Mouse (Mus musculus) MEL (cell line): ENCODE measurements at regions not wholly inside any gene's neighbourhood (a gene's known extent, or its start where the extent isn't known, plus 50 kb on each side); places are given as distances from the start of the nearest gene placed in this dataset.

Source experiments
- DNase-seq: peaks from one replicate; pipeline ENCODE4 v3.0.0; 2011; ENCODE audit warnings: low read depth, low spot score
- H3K27ac ChIP-seq: 2 replicates; pipeline ENCODE4 v1.5.1; 2012; ENCODE audit warnings: low read depth, mild to moderate bottlenecking, control low read depth, low read length, moderate library complexity; ENCODE audit not compliant: control insufficient read depth
- H3K27me3 ChIP-seq, 2 experiments: fragments of 150-350 bp in 1 of 2; sonication (generic) in 1 of 2; 2 replicates each; pipeline ENCODE4 v1.6.1; 2012; ENCODE audit warnings: low read length in 2 of 2, mild to moderate bottlenecking in 2 of 2, improper control_type of control experiment in 1 of 2, moderate library complexity in 1 of 2; ENCODE audit not compliant: insufficient read depth in 2 of 2, control insufficient read depth in 1 of 2
- H3K36me3 ChIP-seq, 2 experiments: 2 replicates each; pipeline ENCODE4 v1.6.1; 2012 to 2014; ENCODE audit warnings: low read length in 2 of 2, improper control_type of control experiment in 1 of 2, inconsistent platforms in 1 of 2, mild to moderate bottlenecking in 1 of 2; ENCODE audit not compliant: insufficient read depth in 2 of 2, control insufficient read depth in 1 of 2
- H3K4me1 ChIP-seq, 2 experiments: fragments of 150-350 bp in 1 of 2; sonication (generic) in 1 of 2; 2 replicates each; pipeline ENCODE4 v1.6.1; 2012; ENCODE audit warnings: low read length in 2 of 2, improper control_type of control experiment in 1 of 2, mild to moderate bottlenecking in 1 of 2; ENCODE audit not compliant: insufficient read depth in 2 of 2, control insufficient read depth in 1 of 2
- H3K4me3 ChIP-seq, 2 experiments: fragments of 150-350 bp in 1 of 2; sonication (generic) in 1 of 2; 2 replicates each; pipeline ENCODE4 v1.5.1; 2012; ENCODE audit warnings: low read depth in 2 of 2, low read length in 2 of 2, mild to moderate bottlenecking in 2 of 2, moderate library complexity in 2 of 2, control low read depth in 1 of 2, improper control_type of control experiment in 1 of 2; ENCODE audit not compliant: control insufficient read depth in 1 of 2, insufficient read depth in 1 of 2
- H3K79me2 ChIP-seq: 2 replicates; pipeline ENCODE4 v1.6.1; 2012; ENCODE audit warnings: mild to moderate bottlenecking, low read length, moderate library complexity; ENCODE audit not compliant: control insufficient read depth, poor library complexity, insufficient read depth
- H3K9ac ChIP-seq: 2 replicates; pipeline ENCODE4 v1.6.1; 2012; ENCODE audit warnings: low read depth, mild to moderate bottlenecking, control low read depth, low read length, moderate library complexity; ENCODE audit not compliant: control insufficient read depth, poor library complexity, severe bottlenecking
- H3K9me3 ChIP-seq: fragments of 150-350 bp; sonication (generic); replicated peaks from 2 replicates; pipeline ENCODE4 v1.6.1; 2012; ENCODE audit warnings: mild to moderate bottlenecking, low read length, improper control_type of control experiment, moderate library complexity; ENCODE audit not compliant: insufficient read depth
- CHD1 ChIP-seq: IDR thresholded peaks from 2 replicates; pipeline ENCODE4 v1.6.1; 2012; ENCODE audit warnings: low read depth, mild to moderate bottlenecking, inconsistent platforms, low read length, improper control_type of control experiment
- ELF1 ChIP-seq: IDR thresholded peaks from 2 replicates; pipeline ENCODE4 v1.6.1; 2014; ENCODE audit warnings: low read depth, mild to moderate bottlenecking, inconsistent platforms, low read length, improper control_type of control experiment, moderate library complexity
- EP300 ChIP-seq, 2 experiments: IDR thresholded peaks; 2 replicates each; pipeline ENCODE4 v1.6.1; 2011; ENCODE audit warnings: improper control_type of control experiment in 2 of 2, low read length in 2 of 2, low read depth in 1 of 2, mild to moderate bottlenecking in 1 of 2
- ETS1 ChIP-seq: IDR thresholded peaks from 2 replicates; pipeline ENCODE4 v1.6.1; 2012; ENCODE audit warnings: low read depth, mild to moderate bottlenecking, inconsistent platforms, low read length, improper control_type of control experiment, moderate library complexity
- GABPA ChIP-seq: IDR thresholded peaks from 2 replicates; pipeline ENCODE4 v1.6.1; 2012; ENCODE audit warnings: low read depth, mild to moderate bottlenecking, inconsistent platforms, low read length, improper control_type of control experiment, moderate library complexity
- GATA1 ChIP-seq: IDR thresholded peaks from 2 replicates; pipeline ENCODE4 v1.6.1; 2011; ENCODE audit warnings: low read depth, low read length, improper control_type of control experiment
- JUND ChIP-seq: IDR thresholded peaks from 2 replicates; pipeline ENCODE4 v1.6.1; 2011; ENCODE audit warnings: low read depth, mild to moderate bottlenecking, improper control_type of control experiment, low read length
- MAFK ChIP-seq: IDR thresholded peaks from 2 replicates; pipeline ENCODE4 v1.6.1; 2011; ENCODE audit warnings: low read depth, mild to moderate bottlenecking, low read length, improper control_type of control experiment, borderline replicate concordance
- MAZ ChIP-seq: IDR thresholded peaks from 2 replicates; pipeline ENCODE4 v1.6.1; 2012; ENCODE audit warnings: low read depth, mild to moderate bottlenecking, inconsistent platforms, low read length, improper control_type of control experiment
- MEF2A ChIP-seq: IDR thresholded peaks from 2 replicates; pipeline ENCODE4 v1.6.1; 2014; ENCODE audit warnings: low read depth, mild to moderate bottlenecking, inconsistent platforms, low read length, improper control_type of control experiment; ENCODE audit not compliant: poor library complexity, insufficient replicate concordance, severe bottlenecking; ENCODE audit errors: extremely low read depth
- MXI1 ChIP-seq: IDR thresholded peaks from 2 replicates; pipeline ENCODE4 v1.6.1; 2011; ENCODE audit warnings: mild to moderate bottlenecking, low read depth, low read length, improper control_type of control experiment
- MYB ChIP-seq: IDR thresholded peaks from 2 replicates; pipeline ENCODE4 v1.6.1; 2011; ENCODE audit warnings: mild to moderate bottlenecking, low read depth, low read length, improper control_type of control experiment
- MYC ChIP-seq: IDR thresholded peaks from 2 replicates; pipeline ENCODE4 v1.6.1; 2011; ENCODE audit warnings: low read depth, mild to moderate bottlenecking, low read length, improper control_type of control experiment, moderate library complexity
- NELFE ChIP-seq: IDR thresholded peaks from 2 replicates; pipeline ENCODE4 v1.6.1; 2011; ENCODE audit warnings: low read depth, low read length, improper control_type of control experiment
- NRF1 ChIP-seq: IDR thresholded peaks from 2 replicates; pipeline ENCODE4 v1.6.1; 2014; ENCODE audit warnings: low read depth, mild to moderate bottlenecking, inconsistent platforms, low read length, improper control_type of control experiment, moderate library complexity; ENCODE audit not compliant: poor library complexity, insufficient read depth, severe bottlenecking
- POLR2AphosphoS2 ChIP-seq: IDR thresholded peaks from 2 replicates; pipeline ENCODE4 v1.6.1; 2011; ENCODE audit warnings: low read length, improper control_type of control experiment
- RAD21 ChIP-seq: IDR thresholded peaks from 2 replicates; pipeline ENCODE4 v1.6.1; 2011; ENCODE audit warnings: mild to moderate bottlenecking, low read depth, low read length, improper control_type of control experiment
- RCOR1 ChIP-seq: IDR thresholded peaks from 2 replicates; pipeline ENCODE4 v1.6.1; 2012; ENCODE audit warnings: low read depth, mild to moderate bottlenecking, inconsistent platforms, low read length, improper control_type of control experiment
- SIN3A ChIP-seq: IDR thresholded peaks from 2 replicates; pipeline ENCODE4 v1.6.1; 2012; ENCODE audit warnings: low read length, improper control_type of control experiment, inconsistent platforms
- TAL1 ChIP-seq: IDR thresholded peaks from 2 replicates; pipeline ENCODE4 v1.6.1; 2012; ENCODE audit warnings: mild to moderate bottlenecking, inconsistent platforms, low read length, moderate library complexity, mixed read lengths
- TBP ChIP-seq: IDR thresholded peaks from 2 replicates; pipeline ENCODE4 v1.8.0; 2011; ENCODE audit warnings: low read depth, low read length, improper control_type of control experiment
- TCF12 ChIP-seq: IDR thresholded peaks from 2 replicates; pipeline ENCODE4 v1.6.1; 2014; ENCODE audit warnings: low read depth, mild to moderate bottlenecking, inconsistent platforms, low read length, improper control_type of control experiment, moderate library complexity
- USF2 ChIP-seq, 2 experiments: IDR thresholded peaks; 2 replicates each; pipeline ENCODE4 v1.6.1; 2011 to 2012; ENCODE audit warnings: improper control_type of control experiment in 2 of 2, low read length in 2 of 2, borderline replicate concordance in 1 of 2, inconsistent platforms in 1 of 2, low read depth in 1 of 2, mild to moderate bottlenecking in 1 of 2; ENCODE audit not compliant: insufficient read depth in 1 of 2
- ZKSCAN1 ChIP-seq: IDR thresholded peaks from 2 replicates; pipeline ENCODE4 v1.6.1; 2012; ENCODE audit warnings: low read depth, mild to moderate bottlenecking, inconsistent platforms, low read length, improper control_type of control experiment, moderate library complexity
- ZMIZ1 ChIP-seq: IDR thresholded peaks from 2 replicates; pipeline ENCODE4 v1.6.1; 2012; ENCODE audit warnings: low read depth, mild to moderate bottlenecking, inconsistent platforms, low read length, improper control_type of control experiment, moderate library complexity
- ZNF384 ChIP-seq: IDR thresholded peaks from 2 replicates; pipeline ENCODE4 v1.6.1; 2012; ENCODE audit warnings: low read depth, mild to moderate bottlenecking, inconsistent platforms, low read length, improper control_type of control experiment

DNA sequence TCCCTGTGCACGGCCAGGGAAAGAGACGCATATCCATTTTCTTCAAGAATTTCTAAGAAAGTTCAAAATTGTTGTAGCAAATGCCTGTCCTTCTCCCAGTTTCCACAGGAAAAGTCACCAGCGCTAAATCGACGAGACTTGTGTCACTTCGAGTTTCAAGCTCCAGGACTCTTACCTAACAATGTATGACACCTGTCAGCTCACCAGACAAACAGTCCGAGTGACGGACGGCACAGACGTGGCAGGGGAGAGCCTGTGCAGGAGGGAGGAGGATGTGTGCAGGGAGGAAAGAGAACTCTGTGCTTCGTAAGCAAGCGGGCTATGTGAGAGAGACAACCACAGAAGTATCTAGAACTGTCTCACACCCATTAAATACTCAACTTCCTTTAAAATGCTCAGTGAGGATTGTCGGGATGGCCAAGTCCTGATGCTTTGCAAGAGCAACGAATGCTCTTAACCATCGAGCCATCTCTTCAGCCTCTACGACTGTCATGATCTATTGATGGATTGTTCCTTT lies 109.7 kb upstream of the Dapk1 start:
- H3K79me2 ChIP-seq, result no peaks in the 10 kb centered on the region
- no peak overlapping the region for H3K27ac ChIP-seq
- no peak for DNase-seq
- TF ChIP-seq JUND (no peak), MYB (no peak), TAL1 (no peak), TCF12 (no peak), USF2 (IDR thresholded peaks at IDR 0.05; ENCODE audit: borderline replicate concordance in 1 of 2, insufficient read depth in 1 of 2, low read depth in 1 of 2, low read length in 2 of 2) (no peak), TBP (no peak), ZKSCAN1 (no peak), RAD21 (no peak), POLR2AphosphoS2 (no peak), ZMIZ1 (no peak), CHD1 (no peak), ELF1 (no peak), NELFE (no peak), RCOR1 (no peak)
- no peak overlapping the region for H3K4me3 ChIP-seq
- H3K36me3 ChIP-seq, result no peaks in the 10 kb centered on the region
- no peak overlapping the region for H3K9ac ChIP-seq
- no peaks in the 10 kb centered on the region for H3K4me1 ChIP-seq
- no peaks in the 10 kb centered on the region for H3K9me3 ChIP-seq
- H3K27me3 ChIP-seq, result no peaks in the 10 kb centered on the region

DNA sequence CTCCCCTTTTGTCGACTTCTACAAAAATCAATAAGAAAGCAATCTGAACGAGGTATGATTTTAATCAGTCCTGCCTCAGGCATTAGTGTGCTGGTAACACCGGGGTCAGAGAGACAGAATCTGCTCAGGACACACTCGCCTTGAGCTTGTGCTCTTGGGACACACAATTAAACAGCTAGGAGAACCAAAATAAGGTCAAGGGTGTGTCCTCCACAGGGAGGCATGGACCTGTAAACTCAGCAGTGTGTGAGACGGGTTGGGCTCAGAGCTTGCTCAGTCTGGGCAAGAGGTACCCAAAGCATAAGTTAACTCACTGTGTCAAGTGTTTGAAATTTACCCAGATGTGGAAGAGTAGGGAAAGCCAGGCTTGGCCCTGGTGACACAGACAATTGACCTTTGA lies 107.9 kb upstream of the Dapk1 start:
- TF ChIP-seq SIN3A (no peak), MAZ (no peak), EP300 (IDR thresholded peaks at IDR 0.05; ENCODE audit: low read depth in 1 of 2, low read length in 2 of 2) (no peak), NRF1 (no peak), POLR2AphosphoS2 (no peak), USF2 (IDR thresholded peaks at IDR 0.05; ENCODE audit: borderline replicate concordance in 1 of 2, insufficient read depth in 1 of 2, low read depth in 1 of 2, low read length in 2 of 2) (no peak), TAL1 (no peak), ZKSCAN1 (no peak), MXI1 (no peak), ZMIZ1 (no peak), MYC (no peak), GATA1 (no peak), ZNF384 (no peak), GABPA (no peak), MEF2A (no peak), NELFE (no peak), MAFK (no peak), MYB (no peak), CHD1 (no peak), ETS1 (no peak)
- no peaks in the 10 kb centered on the region for H3K79me2 ChIP-seq
- no peak overlapping the region for H3K4me3 ChIP-seq
- H3K9me3 ChIP-seq, result no peaks in the 10 kb centered on the region
- DNase-seq, result no peak
- no peaks in the 10 kb centered on the region for H3K27me3 ChIP-seq
- no peak overlapping the region for H3K9ac ChIP-seq
- no peaks in the 10 kb centered on the region for H3K36me3 ChIP-seq
- no peak overlapping the region for H3K27ac ChIP-seq
- H3K4me1 ChIP-seq, result no peaks in the 10 kb centered on the region
